Mouse (Mus musculus) CD4-positive, CD25-positive, alpha-beta regulatory T cell, adult 4 months (primary cell): ENCODE measurements around the gene Gm10644. TPM values are rescaled to one million over a fixed set of nuclear protein-coding genes. Genes with fewer than 3 reads are reported as not detected.
A peak's percentile ranks its signal among the peaks of the same experiment; 100 is the strongest.

Experiments
- ATAC-seq: one replicate; pipeline ENCODE4 v1.8.0; 2017
- polyA plus RNA-seq, 2 experiments: library from polyadenylated mRNA; unstranded; fragments of 100-300 nt; shearing (Covaris generic); gene quantifications; one replicate each; pipeline ENCODE4 v1.2.1; 2017

Gene Gm10644
- polyA plus RNA-seq, 2 experiments from 2014 or later: 0.20 to 0.92 TPM

DNA sequence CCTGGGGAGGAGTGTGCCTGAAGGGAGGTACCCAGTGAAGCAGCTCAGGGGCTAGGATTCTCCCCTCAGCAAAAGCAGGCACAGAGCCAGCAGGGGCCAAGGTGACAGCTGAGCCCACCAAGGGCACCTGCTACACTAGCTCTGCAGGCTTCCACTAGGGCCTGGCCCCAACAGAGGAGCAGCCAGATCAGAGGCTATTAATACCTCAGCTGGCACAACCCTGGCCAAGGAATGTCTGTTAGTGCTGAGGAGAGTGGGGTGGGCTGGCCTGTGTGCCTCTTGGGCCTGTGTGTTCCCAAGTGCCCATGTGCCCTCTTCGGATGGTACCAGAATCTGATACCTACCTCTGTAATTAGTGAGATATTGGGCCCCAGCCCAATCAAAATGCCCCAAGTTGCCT is 25.2 kb upstream of the Gm10644 start:
- ATAC-seq: no peak

- no peak for ATAC-seq
Measured at GRCm38 (mm10) chr8:83978200-83978599, 23.2 kb upstream of the Gm10644 start.

DNA sequence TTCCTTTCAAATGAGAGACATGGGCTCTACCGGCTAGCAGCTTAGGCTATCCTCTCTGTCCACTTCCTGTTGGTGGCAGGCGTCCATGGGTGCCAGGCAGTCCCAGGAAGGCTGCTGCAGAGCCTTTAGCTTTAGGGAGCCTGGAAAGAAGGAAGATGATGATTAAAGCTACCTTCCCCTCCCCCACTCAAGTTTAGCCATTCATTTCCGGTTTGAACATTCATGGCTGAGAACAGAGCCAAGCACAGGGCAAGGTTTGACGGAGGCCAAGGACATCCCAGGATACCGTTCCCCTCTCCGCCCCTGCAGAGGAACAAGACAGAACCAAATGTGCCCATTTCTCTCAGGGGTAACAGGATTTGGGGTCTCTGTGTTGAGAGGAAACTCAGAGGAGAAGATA is 22.6 kb upstream of the Gm10644 start:
- no peak for ATAC-seq

GRCm38 (mm10) chr8:83976779-83977350 is 21.9 kb upstream of the Gm10644 start:
- ATAC-seq: no peak

GRCm38 (mm10) chr8:83976101-83976630 is 21.2 kb upstream of the Gm10644 start:
- ATAC-seq: no peak

DNA sequence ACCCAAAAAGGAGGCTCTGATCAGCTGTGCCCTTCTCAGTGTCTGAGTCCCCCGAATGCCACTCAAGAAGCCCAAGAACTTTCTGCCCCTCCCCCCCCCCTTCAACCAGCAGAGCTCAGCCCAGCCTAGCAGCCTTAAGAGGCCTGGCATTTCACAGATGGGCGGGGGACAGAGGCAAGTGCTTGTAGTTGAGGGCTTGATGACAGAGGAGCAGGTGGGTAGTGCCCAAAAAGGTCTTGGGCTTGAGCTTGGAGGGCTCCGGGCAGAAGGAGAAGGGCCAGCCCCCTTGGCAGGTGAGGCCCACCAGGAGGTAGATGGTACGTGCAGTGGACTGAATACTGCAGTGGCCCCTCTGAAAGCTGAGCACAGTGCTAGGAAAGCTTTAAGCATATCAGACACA is 19.5 kb upstream of the Gm10644 start:
- no peak for ATAC-seq

GRCm38 (mm10) chr8:83973161-83974031 is 18.4 kb upstream of the Gm10644 start:
- no peak for ATAC-seq

GRCm38 (mm10) chr8:83972150-83973120 is 17.4 kb upstream of the Gm10644 start, which contains the start of gene Prkaca:
Prkaca (plus strand) TSS chr8:83972993.
- peak; percentile 99 for ATAC-seq

DNA sequence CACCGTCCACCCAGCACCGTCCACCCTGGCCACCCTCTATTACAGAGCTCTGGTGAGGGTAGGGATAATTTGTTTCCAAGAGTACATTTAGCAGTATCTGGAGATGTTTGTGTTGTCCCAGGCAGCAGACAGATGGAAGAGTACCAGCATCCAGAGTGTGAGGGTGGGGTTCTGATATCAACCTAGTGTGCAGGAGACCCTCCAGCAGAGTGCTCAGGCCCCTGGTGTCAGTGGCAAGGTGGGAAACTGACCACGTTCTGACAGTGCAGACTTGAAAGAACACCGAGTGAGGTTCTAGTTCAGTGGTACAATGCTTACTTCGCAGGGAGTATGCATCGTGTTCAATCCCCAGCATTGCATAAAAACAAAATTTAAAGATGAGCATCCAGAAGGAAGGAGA is 16.7 kb upstream of the Gm10644 start:
- ATAC-seq: no peak

DNA sequence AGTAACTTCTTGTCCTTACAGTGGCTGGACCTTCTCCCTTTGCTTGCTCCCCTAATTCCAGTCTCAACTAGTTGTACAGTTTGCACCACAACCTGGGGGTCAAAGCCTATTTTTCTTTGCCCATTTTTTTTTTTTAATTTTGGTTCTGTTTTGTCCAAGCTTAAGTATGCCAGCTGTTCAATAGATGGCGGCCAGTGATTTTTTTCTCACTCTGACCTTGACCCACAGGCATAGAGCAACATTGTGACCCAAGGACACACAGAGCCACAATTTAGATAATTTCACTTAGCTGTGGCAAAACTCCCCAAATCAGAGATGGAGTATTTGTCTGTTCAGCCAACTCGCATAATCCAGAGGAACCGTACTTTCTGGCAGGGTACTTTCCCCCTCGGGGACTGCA is 16.1 kb upstream of the Gm10644 start:
- ATAC-seq: no peak

GRCm38 (mm10) chr8:83967701-83968100 is 12.7 kb upstream of the Gm10644 start:
- ATAC-seq: no peak

GRCm38 (mm10) chr8:83964015-83964765 is 9.2 kb upstream of the Gm10644 start:
- no peak for ATAC-seq

DNA sequence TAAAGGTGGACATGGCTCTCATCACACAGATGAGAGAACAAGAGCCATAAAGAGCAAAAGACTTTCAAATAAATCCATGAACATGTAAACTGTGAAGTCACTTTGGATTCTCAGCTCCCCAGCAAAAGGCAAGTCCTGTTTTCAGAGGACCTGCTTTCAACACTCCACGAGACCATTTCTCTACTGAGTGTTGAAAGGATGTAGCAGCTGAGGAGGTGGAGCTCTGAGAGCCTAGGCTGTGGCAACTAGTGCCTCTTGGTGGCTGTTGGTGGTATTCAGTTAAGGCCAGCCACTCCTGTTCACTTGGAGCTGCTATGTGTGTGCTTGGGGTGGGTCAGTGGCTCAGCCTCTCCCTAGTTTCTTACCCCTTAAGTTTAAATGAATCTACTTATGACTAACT is 1.8 kb upstream of the Gm10644 start:
- ATAC-seq: no peak

GRCm38 (mm10) chr8:83955958-83956218 is 883 bp upstream of the Gm10644 start:
- no peak for ATAC-seq

DNA sequence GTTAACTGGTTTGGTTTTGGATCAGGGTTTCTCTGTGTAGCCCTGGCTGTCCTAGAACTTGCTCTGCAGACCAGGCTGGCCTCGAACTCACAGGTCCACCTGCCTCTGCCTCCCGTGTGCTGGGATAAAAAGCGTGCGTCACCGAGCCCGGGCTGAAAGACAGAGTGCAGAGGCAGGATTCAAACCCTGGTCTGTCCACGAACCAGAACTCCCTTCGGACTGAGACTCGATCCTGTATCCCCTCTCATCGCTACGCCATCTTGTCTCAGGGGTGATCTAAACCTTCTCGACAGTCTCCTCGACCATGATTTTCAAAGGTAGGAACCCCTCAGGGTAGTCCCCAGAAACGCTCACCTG is 278 bp downstream of the Gm10644 start:
- ATAC-seq: no peak

GRCm38 (mm10) chr8:83945540-83945939 is 9.5 kb downstream of the Gm10644 start:
- ATAC-seq: no peak

- no peak for ATAC-seq
Measured at GRCm38 (mm10) chr8:83942446-83942845, 12.6 kb downstream of the Gm10644 start.

DNA sequence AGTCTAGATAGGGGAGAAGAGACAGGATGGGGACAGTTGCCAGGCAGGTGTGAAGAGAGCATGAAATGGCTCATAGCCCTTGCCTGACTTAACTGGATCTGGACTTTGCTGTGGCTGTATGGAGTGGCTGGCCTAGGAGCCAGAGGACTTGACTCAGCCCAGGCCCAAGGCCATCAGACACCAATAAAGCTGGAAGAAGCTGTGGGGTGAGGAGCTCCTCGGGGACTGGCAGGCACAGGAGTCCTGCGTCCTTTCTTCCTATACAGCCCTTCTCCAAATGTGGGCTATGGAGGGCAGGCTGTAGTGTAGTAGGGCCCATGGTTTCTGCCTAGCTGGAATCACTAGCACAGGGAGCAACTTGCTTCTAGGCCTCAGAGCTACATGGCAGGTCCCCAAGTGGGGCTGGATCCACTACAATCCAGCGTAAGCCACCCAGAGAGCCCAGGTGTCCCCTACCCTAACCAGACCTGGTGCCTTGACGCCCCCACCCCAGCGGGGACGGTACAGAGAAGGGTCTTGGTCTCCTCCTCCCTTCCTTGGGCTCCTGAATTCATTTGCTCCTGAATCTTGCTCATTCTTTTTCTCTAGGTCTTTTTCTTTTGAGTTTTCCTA is 13.8 kb downstream of the Gm10644 start:
- no peak for ATAC-seq

GRCm38 (mm10) chr8:83938330-83938729 is 16.7 kb downstream of the Gm10644 start:
- no peak for ATAC-seq

- ATAC-seq: no peak
Measured at GRCm38 (mm10) chr8:83937645-83938044, 17.4 kb downstream of the Gm10644 start.

DNA sequence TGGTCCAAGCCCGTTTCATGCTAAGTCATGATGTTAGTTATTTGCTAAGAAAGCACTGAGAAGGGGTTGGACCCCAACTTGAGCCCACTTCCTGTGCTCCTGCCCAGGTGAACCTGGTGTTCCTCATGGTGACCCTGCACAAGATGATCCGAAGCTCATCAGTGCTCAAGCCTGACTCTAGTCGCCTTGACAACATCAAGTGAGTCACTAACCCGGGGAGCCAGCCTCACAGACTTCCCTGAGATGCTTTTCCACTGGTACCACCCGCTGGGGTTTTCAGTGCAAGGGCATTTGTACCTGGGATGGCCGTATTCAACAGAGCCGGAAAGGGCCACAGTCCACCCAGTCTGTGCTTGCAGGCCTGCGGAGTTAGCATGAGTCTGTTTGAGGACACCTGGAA is 19.6 kb downstream of the Gm10644 start:
- ATAC-seq: no peak

- no peak for ATAC-seq
Measured at GRCm38 (mm10) chr8:83934994-83935393, 20.0 kb downstream of the Gm10644 start.
